Mouse (Mus musculus) retina, embryonic 14.5 days (tissue): Measurements from ENCODE around the gene Tmem234.
"Not testable (repeated sequence)": the region's sequence is repeated elsewhere in the genome, so short reads cannot be mapped to it uniquely, and the experiment has no call there.

Experiments used
- DNase-seq: peaks from one replicate; pipeline ENCODE4 v3.0.0-alpha.2; 2015; ENCODE audit warnings: low spot score

Tmem234 gene

DNA sequence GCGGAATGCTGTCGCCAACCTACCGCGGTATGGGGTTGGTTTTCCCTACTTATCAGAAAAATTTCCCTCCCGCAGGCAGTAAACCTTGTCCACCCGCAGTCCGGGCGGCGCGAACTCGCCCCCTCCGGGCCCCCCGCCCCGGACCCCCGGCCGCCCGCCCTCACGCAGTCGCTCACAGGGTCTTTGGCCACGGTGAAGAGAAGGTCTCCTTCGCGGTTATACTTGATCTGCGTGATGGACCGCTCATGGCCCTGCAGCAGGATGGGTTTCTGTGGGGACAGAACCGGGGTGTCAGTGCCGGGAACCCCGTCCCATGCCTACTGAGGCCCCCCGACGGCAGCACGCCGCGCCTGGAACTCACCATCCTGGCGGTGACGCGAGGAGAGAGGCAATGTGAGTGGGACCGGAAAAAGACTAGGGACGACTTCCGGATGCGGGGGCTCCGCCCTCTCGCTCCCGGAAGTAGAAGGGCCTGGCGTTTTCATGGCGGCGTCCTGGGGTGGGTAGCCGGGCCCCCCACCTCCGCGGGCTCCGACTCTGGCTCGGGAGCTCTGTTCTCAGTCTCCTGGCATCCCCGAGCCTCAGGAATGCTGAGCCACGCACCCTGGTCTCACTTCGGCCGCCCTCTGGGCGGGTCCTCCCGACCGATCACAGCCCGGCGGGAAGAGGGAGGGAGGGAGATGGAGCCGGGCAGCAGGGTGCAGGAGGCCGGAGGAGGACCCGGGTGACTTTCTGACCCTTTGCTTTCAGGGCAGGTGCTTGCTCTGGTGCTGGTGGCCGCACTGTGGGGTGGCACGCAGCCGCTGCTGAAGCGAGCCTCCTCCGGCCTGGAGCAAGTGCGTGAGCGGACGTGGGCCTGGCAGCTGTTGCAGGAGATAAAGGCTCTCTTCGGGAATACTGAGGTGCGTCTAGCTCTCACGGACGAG lies at the start of gene Tmem234, which contains the start of gene Eif3i:
Tmem234 (plus strand) TSS at position 436 of the 926 bp plus-strand sequence.
Eif3i (minus strand) TSS at position 416 of the 926 bp plus-strand sequence.
- DNase-seq: peak; percentile 85

- not testable (repeated sequence) for DNase-seq
Measured at GRCm38 (mm10) chr4:129554512-129554911, 46.0 kb upstream of the Tmem234 start.

GRCm38 (mm10) chr4:129555421-129555861 lies 45.0 kb upstream of the Tmem234 start:
- DNase-seq: peak; percentile 79

DNA sequence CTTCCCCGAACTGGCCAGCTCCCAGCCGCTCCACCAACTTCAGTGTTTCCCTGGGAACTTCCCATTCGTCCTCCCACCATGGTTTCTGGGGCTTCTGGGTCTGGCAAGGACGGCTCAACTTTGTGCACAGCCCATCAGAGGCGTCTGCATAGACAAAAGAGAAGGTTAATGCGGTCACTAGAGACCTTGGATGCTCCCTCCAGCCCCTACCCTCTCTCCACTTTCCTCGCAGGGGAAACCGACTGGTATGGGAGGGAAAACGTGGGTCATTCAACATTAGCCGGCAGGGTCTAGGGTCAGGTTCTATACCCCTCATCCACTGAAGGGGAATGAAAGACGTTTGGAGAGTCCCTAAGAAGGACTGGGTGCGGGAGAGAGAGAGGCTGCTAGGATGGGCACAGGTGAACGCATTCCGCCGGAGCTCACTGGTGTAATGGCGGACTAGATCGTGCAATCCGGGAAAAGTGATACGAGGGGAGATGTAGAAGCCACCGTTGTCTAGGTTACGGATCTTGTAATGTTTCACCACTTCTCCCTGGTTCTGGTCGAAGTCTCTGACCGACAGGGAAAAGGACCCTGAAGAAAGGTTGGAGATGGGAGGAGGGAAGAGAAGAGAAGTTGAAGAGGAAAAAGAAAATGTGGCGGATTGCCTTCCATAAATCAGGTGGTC lies 44.5 kb upstream of the Tmem234 start:
- DNase-seq: no peak

DNA sequence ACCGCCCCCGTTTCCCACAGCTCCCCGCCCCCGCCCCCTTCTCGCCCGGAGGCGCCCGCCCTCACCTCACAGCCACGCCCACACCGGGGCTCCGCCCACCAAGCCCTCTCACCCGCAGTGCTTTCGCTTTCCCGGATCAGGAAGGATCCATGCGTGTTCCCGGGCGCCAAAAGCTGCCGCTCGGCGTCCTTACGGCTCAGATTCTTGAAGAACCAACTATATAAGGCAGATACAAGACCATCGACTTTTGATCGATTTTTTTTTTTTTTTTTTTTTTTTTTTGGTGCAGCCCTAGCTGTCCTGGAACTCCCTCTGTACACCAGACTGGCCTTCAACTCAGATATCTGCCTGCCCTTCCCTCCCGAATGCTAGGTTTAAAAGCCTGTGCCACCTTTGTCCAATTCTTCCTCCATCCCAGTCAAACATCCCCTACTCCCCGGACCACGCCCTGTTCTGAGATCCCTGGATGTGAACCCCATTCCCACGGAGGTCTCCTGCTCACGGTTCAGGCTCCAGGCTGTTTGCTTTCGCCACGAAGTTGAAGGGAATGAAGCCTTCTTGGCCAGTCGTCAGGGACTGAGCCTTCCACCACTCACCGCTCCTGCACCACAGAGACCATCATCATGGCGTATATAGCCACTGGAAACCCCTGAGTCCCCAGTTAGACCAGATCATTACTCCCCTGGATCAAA lies 43.8 kb upstream of the Tmem234 start:
- DNase-seq: peak; percentile 94

- DNase-seq: no peak
Measured at GRCm38 (mm10) chr4:129557256-129557808, 43.1 kb upstream of the Tmem234 start.

GRCm38 (mm10) chr4:129558321-129558955 lies 42.0 kb upstream of the Tmem234 start:
- no peak for DNase-seq

DNA sequence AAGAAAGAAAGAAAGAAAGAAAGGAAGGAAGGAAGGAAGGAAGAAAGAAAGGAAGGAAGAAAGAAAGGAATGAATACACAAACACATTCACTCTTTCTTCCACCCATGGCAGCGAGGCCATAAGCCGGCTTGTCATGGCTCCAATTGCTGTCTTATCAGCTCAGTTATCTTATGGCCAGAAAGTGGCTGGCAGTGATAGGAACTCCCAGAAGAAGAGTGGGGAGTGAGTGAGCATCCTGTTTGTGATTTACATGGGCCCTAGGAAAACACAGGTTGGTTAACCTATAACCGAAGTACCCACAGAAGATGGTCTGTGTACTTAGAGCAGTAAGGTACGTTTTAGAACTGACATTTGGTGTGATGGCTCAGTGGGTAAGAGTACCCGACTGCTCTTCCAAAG lies 39.3 kb upstream of the Tmem234 start:
- DNase-seq: no peak

DNA sequence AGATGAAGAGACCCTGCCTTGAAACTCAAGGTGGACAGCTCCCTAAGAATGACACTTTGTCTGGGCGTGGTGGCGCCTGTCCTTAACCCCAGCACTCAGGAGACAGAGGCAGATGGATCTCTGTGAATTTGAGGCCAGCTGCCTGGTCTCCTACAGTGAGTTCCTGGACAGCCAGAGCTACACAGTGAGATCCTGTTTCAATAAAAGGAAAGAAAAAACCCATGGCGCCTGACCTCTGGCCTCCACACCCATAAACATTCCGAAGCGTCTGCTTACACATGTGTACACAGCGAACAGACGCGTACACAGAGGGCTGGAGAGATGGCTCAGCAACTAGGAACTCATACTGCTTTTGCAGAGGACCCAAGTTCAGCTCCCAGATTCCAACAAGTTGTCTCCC lies 36.8 kb upstream of the Tmem234 start:
- DNase-seq: no peak

GRCm38 (mm10) chr4:129565139-129565538 lies 35.3 kb upstream of the Tmem234 start:
- no peak for DNase-seq

DNA sequence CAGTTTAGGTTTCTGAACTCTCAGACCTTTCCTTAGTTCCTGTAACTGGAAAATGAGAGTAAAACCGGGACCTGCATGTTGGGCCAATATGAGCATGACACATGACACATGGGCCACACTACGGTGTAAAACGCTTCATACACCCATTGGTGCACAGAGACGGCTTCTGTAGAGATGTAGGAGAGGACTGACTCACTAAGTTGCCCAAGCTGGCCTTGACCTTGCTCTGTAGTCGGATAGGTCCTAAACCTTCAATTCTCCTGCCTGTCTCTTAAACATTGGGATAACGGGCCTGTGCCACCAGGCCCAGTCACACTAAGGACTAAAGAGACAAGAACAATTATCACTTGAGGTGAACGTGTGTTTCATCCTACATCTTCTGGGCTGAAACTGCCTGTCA lies 32.1 kb upstream of the Tmem234 start:
- DNase-seq: no peak

DNA sequence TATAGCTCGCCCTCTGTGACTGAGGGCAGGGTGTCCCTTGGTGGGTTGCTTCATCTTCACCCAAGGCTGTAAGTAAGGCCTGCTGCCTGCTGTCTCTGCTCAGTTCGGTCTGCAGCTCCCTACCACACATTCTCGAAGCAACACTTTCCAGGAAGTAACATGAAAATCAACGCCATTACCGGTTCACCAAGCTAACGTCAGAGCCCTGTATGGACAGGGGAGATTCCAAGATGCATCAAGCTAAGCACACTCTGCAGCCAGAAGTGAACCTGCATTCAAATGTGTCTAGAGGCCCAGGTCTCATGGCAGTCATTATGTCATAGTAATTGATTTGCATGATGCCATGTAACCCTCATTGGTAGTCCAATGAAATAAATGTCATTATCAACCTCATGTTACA lies 30.4 kb upstream of the Tmem234 start:
- no peak for DNase-seq

DNA sequence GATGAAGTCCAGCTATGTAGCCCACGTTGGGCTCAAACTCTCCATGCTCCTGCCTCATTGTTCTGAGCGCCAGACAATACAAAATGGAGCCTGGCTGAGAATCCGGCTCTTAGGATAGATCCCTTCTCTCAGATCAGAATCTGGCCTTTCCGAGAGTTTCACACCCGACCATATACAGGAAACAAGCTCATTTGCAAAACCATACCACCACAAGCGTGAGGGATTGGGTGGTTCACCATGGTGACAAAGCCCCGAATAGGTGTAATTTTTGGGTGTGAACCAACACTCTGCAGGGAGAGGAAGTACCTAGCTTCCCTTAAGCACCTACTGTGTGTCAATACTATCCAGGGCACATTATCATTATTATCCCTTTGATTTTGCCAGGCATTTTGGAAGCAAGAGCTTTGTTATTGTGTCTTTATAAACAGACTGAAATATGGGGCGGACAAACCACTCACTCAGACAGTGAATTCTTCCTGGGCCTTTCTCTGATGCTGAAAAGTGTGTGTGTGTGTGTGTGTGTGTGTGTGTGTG lies 28.9 kb upstream of the Tmem234 start:
- no peak for DNase-seq

DNA sequence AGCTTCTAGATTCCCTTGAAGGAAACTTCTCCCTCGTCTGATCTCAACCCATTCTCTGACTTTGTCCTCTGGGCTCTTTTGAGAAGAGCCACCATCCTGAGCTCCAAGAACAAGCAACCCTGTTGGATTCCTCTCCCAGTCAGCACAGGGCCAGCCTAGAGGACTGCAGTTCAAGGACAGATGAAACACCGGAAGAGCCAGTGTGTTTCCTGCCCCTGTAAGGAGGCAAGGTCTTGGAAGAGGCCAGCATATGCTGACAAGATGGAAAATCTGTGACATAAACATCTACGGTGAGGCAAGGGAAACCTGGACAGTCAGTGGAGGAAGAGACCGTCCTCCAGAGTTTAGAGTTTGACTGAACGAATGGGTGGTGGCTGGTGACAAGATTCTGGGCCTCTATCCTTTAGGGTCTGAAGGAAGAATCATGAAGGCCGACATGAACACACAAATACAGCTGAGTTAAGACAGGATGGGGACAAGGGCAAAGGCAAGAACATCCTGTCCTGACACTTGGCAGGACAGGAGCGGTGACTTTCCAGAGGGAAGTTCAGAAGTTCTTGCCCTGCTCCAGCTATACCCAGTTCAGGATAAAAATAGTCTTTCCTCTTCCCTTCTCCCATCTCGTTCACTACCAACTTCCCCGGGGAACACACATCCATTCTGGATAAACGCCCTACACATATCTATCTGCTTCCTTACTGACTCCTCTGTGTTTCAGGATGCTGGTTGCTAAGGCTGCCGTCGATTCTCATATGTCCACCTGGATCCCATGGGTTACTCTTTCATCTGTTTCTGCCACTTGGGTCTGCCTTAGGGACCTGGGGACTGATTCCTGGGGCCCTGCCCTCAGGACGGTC lies 28.0 kb upstream of the Tmem234 start:
- DNase-seq: no peak

- no peak for DNase-seq
Measured at GRCm38 (mm10) chr4:129573093-129573370, 27.4 kb upstream of the Tmem234 start.

GRCm38 (mm10) chr4:129573430-129573829 lies 27.0 kb upstream of the Tmem234 start, which contains the start of gene Lck:
Gene Lck, minus strand, starts transcription at chr4:129573641.
- no peak for DNase-seq

DNA sequence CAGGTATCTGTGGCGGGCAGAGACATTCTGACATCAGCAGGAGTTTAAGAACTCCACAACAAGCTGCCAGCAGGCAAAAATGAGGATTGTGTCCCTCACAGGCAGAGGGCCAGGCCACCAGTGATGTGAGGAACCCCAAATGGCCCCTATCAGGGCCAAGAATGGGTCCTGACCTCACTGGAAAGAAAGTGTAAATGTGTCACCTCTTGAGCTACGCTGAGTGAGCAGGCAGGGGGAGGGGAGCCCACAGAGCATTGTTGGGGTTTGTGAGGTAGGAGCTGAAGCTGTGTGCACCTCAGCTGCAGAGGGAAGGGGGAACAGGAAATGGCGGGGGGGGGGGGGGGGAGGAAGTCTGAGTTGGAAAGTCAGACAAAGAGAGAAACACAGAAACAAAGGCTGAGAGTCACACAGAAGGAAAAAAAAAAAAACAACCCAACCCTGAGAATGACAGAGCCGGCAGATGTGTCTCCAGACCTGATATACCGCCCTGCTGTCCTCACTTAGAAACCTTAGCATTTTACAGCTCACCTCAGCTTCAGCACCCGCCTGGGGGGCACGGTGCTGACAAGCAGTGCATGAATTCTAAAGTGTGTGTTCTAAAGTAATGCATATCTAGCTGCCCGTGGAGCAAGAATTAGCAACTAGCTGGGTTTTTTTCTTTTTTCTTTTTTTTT lies 25.2 kb upstream of the Tmem234 start:
- no peak for DNase-seq

- peak; percentile 92 for DNase-seq
Measured at GRCm38 (mm10) chr4:129576863-129577491, 23.5 kb upstream of the Tmem234 start.

GRCm38 (mm10) chr4:129577688-129578087 lies 22.8 kb upstream of the Tmem234 start:
- no peak for DNase-seq
